In genomic region chr1:36530962-36531361, GRCm38 (mm10) we compare ENCODE assay signal across 24 mouse cellular contexts. TPM values are rescaled to one million over a fixed set of nuclear protein-coding genes. Genes with fewer than 3 reads are reported as not detected.
DNase-seq lines count a peak whose midpoint lies in the region; ATAC-seq and TF ChIP-seq lines count a peak whose summit lies in the region.
"Had no signal": no experiment of that assay in that cellular context is flagged by ENCODE, and none has a peak within 500 bp of the region (broad histone marks: within the 10 kb centered on the region; RNA-seq: fewer than 3 reads in every experiment).

No protein-coding gene starts in this region.

- peaks cover 15% of the 10 kb centered on the region for H3K36me3 ChIP-seq in forebrain, embryonic 12.5 days (replicated peaks)
- no peaks in the 10 kb centered on the region for H3K36me3 ChIP-seq in forebrain, embryonic 16.5 days (ENCODE audit: control insufficient read depth, insufficient read depth)
- peaks cover 18% of the 10 kb centered on the region for H3K36me3 ChIP-seq in heart, postnatal 0 days (replicated peaks; ENCODE audit: control insufficient read depth, insufficient read depth, low read length)
- H3K36me3 ChIP-seq in heart, embryonic 12.5 days: peaks cover 31% of the 10 kb centered on the region
- H3K36me3 ChIP-seq in limb, embryonic 13.5 days: peaks cover 32% of the 10 kb centered on the region

- H3K27me3 ChIP-seq in forebrain, embryonic 12.5 days: no peaks in the 10 kb centered on the region
- no peaks in the 10 kb centered on the region for H3K27me3 ChIP-seq in forebrain, embryonic 16.5 days (replicated peaks; ENCODE audit: control insufficient read depth, insufficient read depth, low read length)
- H3K27me3 ChIP-seq in heart, postnatal 0 days (ENCODE audit: control insufficient read depth, insufficient read depth, low read length): no peaks in the 10 kb centered on the region
- no peaks in the 10 kb centered on the region for H3K27me3 ChIP-seq in heart, embryonic 12.5 days (replicated peaks)
- H3K27me3 ChIP-seq in limb, embryonic 13.5 days: no peaks in the 10 kb centered on the region
- H3K27me3 ChIP-seq: CH12.LX; embryonic facial prominence, embryonic 13.5 days; Patski had no signal

- intact Hi-C loops in gastrocnemius, adult 2 months (cut with DNase I): no loop called here

- no peak for TF ChIP-seq EP300 in heart, postnatal 0 days (IDR thresholded peaks at IDR 0.05; ENCODE audit: low read depth)

- H3K27ac ChIP-seq in forebrain, embryonic 12.5 days: peak overlapping the region; percentile 1; the same call in 1 of the 2 replicates
- no peak overlapping the region for H3K27ac ChIP-seq in forebrain, embryonic 16.5 days (ENCODE audit: low read length)
- peak overlapping the region; percentile 91 for H3K27ac ChIP-seq in gastrocnemius, adult 2 months
- H3K27ac ChIP-seq in heart, postnatal 0 days (ENCODE audit: low read depth): peak overlapping the region; percentile 44
- no peak overlapping the region for H3K27ac ChIP-seq in heart, embryonic 12.5 days (ENCODE audit: poor library complexity, severe bottlenecking)
- H3K27ac ChIP-seq in limb, embryonic 13.5 days: 0 out of 2 replicates have a peak overlapping the region, but pooled peaks have one; percentile 3
- H3K27ac ChIP-seq: embryonic facial prominence, embryonic 13.5 days; hindbrain, embryonic 10.5 days had no signal

- 94% methylated on average over 7 of the region's 7 CpGs for WGBS in forebrain, embryonic 12.5 days
- 94% methylated on average over 7 of the region's 7 CpGs for WGBS in forebrain, embryonic 16.5 days
- 76% methylated on average over 7 of the region's 7 CpGs for WGBS in heart, postnatal 0 days
- WGBS in heart, embryonic 12.5 days: 84% methylated on average over 7 of the region's 7 CpGs
- 87% methylated on average over 7 of the region's 7 CpGs for WGBS in limb, embryonic 13.5 days

- H3K9ac ChIP-seq in forebrain, embryonic 12.5 days: no peak overlapping the region
- H3K9ac ChIP-seq in forebrain, embryonic 16.5 days (replicated peaks; ENCODE audit: low read depth, low read length): no peak overlapping the region
- no peak overlapping the region for H3K9ac ChIP-seq in heart, postnatal 0 days (replicated peaks; ENCODE audit: low read depth, low read length)
- H3K9ac ChIP-seq in heart, embryonic 12.5 days: no peak overlapping the region
- no peak overlapping the region for H3K9ac ChIP-seq in limb, embryonic 13.5 days
- H3K9ac ChIP-seq: embryonic facial prominence, embryonic 13.5 days had no signal

- no peak for ATAC-seq in forebrain, embryonic 12.5 days (ENCODE audit: low FRiP score)
- ATAC-seq in forebrain, embryonic 16.5 days: no peak
- no peak for ATAC-seq in heart, postnatal 0 days (ENCODE audit: insufficient read depth, low read depth)
- ATAC-seq in heart, embryonic 12.5 days (ENCODE audit: insufficient number of reproducible peaks, low FRiP score): no peak
- no peak for ATAC-seq in limb, embryonic 13.5 days (ENCODE audit: low FRiP score, low read depth)
- ATAC-seq: activated CD4-positive, CD25-positive, alpha-beta regulatory T cell, adult 4 months; hindbrain, embryonic 16.5 days; inflammation-experienced regulatory T-cells, adult 6 months; intestine, postnatal 0 days; Patski had no signal

- peak; percentile 74 for DNase-seq in gastrocnemius, adult 2 months
- no peak for DNase-seq in gastrocnemius, adult 8-10 months (ENCODE audit: low spot score in 2 of 2)
- DNase-seq in heart, postnatal 0 days (ENCODE audit: low spot score): no peak
- no peak for DNase-seq in lung, postnatal 36 days
- DNase-seq: adrenal gland, adult 8-10 months; cerebellum, adult 18-20 months; cerebellum, adult 9-11 months; cerebellum, postnatal 36 days; heart, postnatal 14 days; kidney, adult 8-10 months had no signal

- H3K4me3 ChIP-seq in forebrain, embryonic 12.5 days (replicated peaks): no peak overlapping the region
- no peak overlapping the region for H3K4me3 ChIP-seq in forebrain, embryonic 16.5 days (replicated peaks; ENCODE audit: low read length)
- H3K4me3 ChIP-seq in gastrocnemius, adult 2 months: no peak overlapping the region
- no peak overlapping the region for H3K4me3 ChIP-seq in heart, postnatal 0 days (ENCODE audit: low read depth, low read length)
- H3K4me3 ChIP-seq in heart, embryonic 12.5 days: no peak overlapping the region
- H3K4me3 ChIP-seq in limb, embryonic 13.5 days: no peak overlapping the region
- H3K4me3 ChIP-seq: embryonic facial prominence, embryonic 13.5 days; heart, embryonic 10.5 days; hindbrain, embryonic 10.5 days had no signal

- H3K9me3 ChIP-seq in forebrain, embryonic 12.5 days: no peaks in the 10 kb centered on the region
- no peaks in the 10 kb centered on the region for H3K9me3 ChIP-seq in forebrain, embryonic 16.5 days (ENCODE audit: control insufficient read depth, low read length)
- no peaks in the 10 kb centered on the region for H3K9me3 ChIP-seq in heart, postnatal 0 days (replicated peaks; ENCODE audit: control insufficient read depth, low read length)
- H3K9me3 ChIP-seq in heart, embryonic 12.5 days (replicated peaks): no peaks in the 10 kb centered on the region
- H3K9me3 ChIP-seq in limb, embryonic 13.5 days: no peaks in the 10 kb centered on the region
- H3K9me3 ChIP-seq: embryonic facial prominence, embryonic 13.5 days; heart, embryonic 10.5 days; hindbrain, embryonic 10.5 days had no signal

- TF ChIP-seq CTCF in gastrocnemius, adult 2 months (IDR thresholded peaks at IDR 0.05): no peak
- TF ChIP-seq CTCF in heart, postnatal 0 days (IDR thresholded peaks at IDR 0.05; ENCODE audit: low read depth): no peak

- H3K4me1 ChIP-seq in forebrain, embryonic 12.5 days: peaks cover 21% of the 10 kb centered on the region
- H3K4me1 ChIP-seq in forebrain, embryonic 16.5 days (replicated peaks; ENCODE audit: control insufficient read depth, insufficient read depth, low read length): peaks cover 17% of the 10 kb centered on the region
- H3K4me1 ChIP-seq in heart, postnatal 0 days (ENCODE audit: control insufficient read depth, insufficient read depth): peaks cover 31% of the 10 kb centered on the region
- H3K4me1 ChIP-seq in heart, embryonic 12.5 days (replicated peaks): peaks cover 61% of the 10 kb centered on the region
- H3K4me1 ChIP-seq in limb, embryonic 13.5 days: peaks cover 20% of the 10 kb centered on the region; the same call in 1 of the 2 replicates

- H3K4me2 ChIP-seq in forebrain, embryonic 12.5 days: no peak overlapping the region
- no peak overlapping the region for H3K4me2 ChIP-seq in forebrain, embryonic 16.5 days (ENCODE audit: low read length)
- H3K4me2 ChIP-seq in heart, postnatal 0 days (ENCODE audit: low read depth, low read length): no peak overlapping the region
- H3K4me2 ChIP-seq in heart, embryonic 12.5 days: no peak overlapping the region
- H3K4me2 ChIP-seq in limb, embryonic 13.5 days (replicated peaks): no peak overlapping the region
- H3K4me2 ChIP-seq: embryonic facial prominence, embryonic 13.5 days had no signal

RNA-seq across cellular contexts. Expression of gene Ankrd23, which starts 5.7 kb away (rescaled TPM):
- 14.8 and 15.0 TPM in 2 replicates for polyA plus RNA-seq in forebrain, embryonic 12.5 days (2016; fragmentation: Nextera tagmentation; extraction: Ambion mirVana)
- 9.3 and 13.2 TPM in 2 replicates for polyA plus RNA-seq in forebrain, embryonic 16.5 days (2015; fragmentation: Nextera tagmentation; extraction: Ambion mirVana)
- 1,000 to 10,000 TPM; 1,971 to 4,216 TPM for total RNA-seq in gastrocnemius, adult 2 months (2021)
- 1,000 to 10,000 TPM; 2,275 to 3,003 (median 2,494) TPM for total RNA-seq in gastrocnemius, adult 8-10 months (2022)
- total RNA-seq in heart, postnatal 0 days (2014; rRNA removed; ENCODE audit: low replicate concordance): 62.2 and 93.8 TPM in 2 replicates
- 26.7 and 34.2 TPM in 2 replicates for polyA plus RNA-seq in heart, postnatal 0 days (2015; fragmentation: Nextera tagmentation; extraction: Ambion mirVana)
- polyA plus RNA-seq in heart, embryonic 12.5 days (2016; fragmentation: Nextera tagmentation; extraction: Ambion mirVana): 14.9 and 16.8 TPM in 2 replicates
- 20.1 and 20.8 TPM in 2 replicates for polyA plus RNA-seq in limb, embryonic 13.5 days (2015; fragmentation: Nextera tagmentation; extraction: Ambion mirVana)

RNA-seq across cellular contexts. Expression of gene Gm42417, which starts 8.3 kb away (rescaled TPM):
- polyA plus RNA-seq in forebrain, embryonic 12.5 days (2016; fragmentation: Nextera tagmentation; extraction: Ambion mirVana): 0.50 TPM in 1 of 2 replicates, not detected in the other
- 0.22 and 0.42 TPM in 2 replicates for polyA plus RNA-seq in forebrain, embryonic 16.5 days (2015; fragmentation: Nextera tagmentation; extraction: Ambion mirVana)
- 1,000 to 10,000 TPM in 1 of 2 experiments, 100 to 1,000 TPM in 1; 819 to 1,877 TPM for total RNA-seq in gastrocnemius, adult 2 months (2021)
- 1,000 to 10,000 TPM in 3 of 4 experiments, 100 to 1,000 TPM in 1; 926 to 1,454 (median 1,403) TPM for total RNA-seq in gastrocnemius, adult 8-10 months (2022)
- not detected in 2 replicates for total RNA-seq in heart, postnatal 0 days (2014; rRNA removed; ENCODE audit: low replicate concordance)
- 1.2 TPM in 1 of 2 replicates, not detected in the other for polyA plus RNA-seq in heart, postnatal 0 days (2015; fragmentation: Nextera tagmentation; extraction: Ambion mirVana)
- 0.40 TPM in 1 of 2 replicates, not detected in the other for polyA plus RNA-seq in heart, embryonic 12.5 days (2016; fragmentation: Nextera tagmentation; extraction: Ambion mirVana)
- 0.33 and 0.92 TPM in 2 replicates for polyA plus RNA-seq in limb, embryonic 13.5 days (2015; fragmentation: Nextera tagmentation; extraction: Ambion mirVana)
- total RNA-seq: adrenal gland, adult 8-10 months had no signal
- polyA plus RNA-seq: embryonic facial prominence, embryonic 13.5 days; frontal cortex, adult 2 months had no signal

RNA-seq across cellular contexts. Expression of gene Ankrd39, which starts 16.3 kb away (rescaled TPM):
- polyA plus RNA-seq in forebrain, embryonic 12.5 days (2016; fragmentation: Nextera tagmentation; extraction: Ambion mirVana): 16.7 and 17.9 TPM in 2 replicates
- polyA plus RNA-seq in forebrain, embryonic 16.5 days (2015; fragmentation: Nextera tagmentation; extraction: Ambion mirVana): 15.4 and 24.4 TPM in 2 replicates
- total RNA-seq in gastrocnemius, adult 2 months (2021): 1 to 10 TPM; 7.2 to 9.3 TPM
- 1 to 10 TPM; 6.3 to 9.7 (median 9.4) TPM for total RNA-seq in gastrocnemius, adult 8-10 months (2022)
- 32.7 and 34.9 TPM in 2 replicates for total RNA-seq in heart, postnatal 0 days (2014; rRNA removed; ENCODE audit: low replicate concordance)
- polyA plus RNA-seq in heart, postnatal 0 days (2015; fragmentation: Nextera tagmentation; extraction: Ambion mirVana): 26.6 and 29.0 TPM in 2 replicates
- polyA plus RNA-seq in heart, embryonic 12.5 days (2016; fragmentation: Nextera tagmentation; extraction: Ambion mirVana): 23.1 and 24.4 TPM in 2 replicates
- 27.7 and 28.0 TPM in 2 replicates for polyA plus RNA-seq in limb, embryonic 13.5 days (2015; fragmentation: Nextera tagmentation; extraction: Ambion mirVana)

RNA-seq across cellular contexts. Expression of gene Cnnm3, which starts 19.3 kb away (rescaled TPM):
- 3.4 and 4.5 TPM in 2 replicates for polyA plus RNA-seq in forebrain, embryonic 12.5 days (2016; fragmentation: Nextera tagmentation; extraction: Ambion mirVana)
- polyA plus RNA-seq in forebrain, embryonic 16.5 days (2015; fragmentation: Nextera tagmentation; extraction: Ambion mirVana): 4.8 and 5.8 TPM in 2 replicates
- total RNA-seq in gastrocnemius, adult 2 months (2021): 10 to 100 TPM in 1 of 2 experiments, 1 to 10 TPM in 1; 9.7 to 12.0 TPM
- total RNA-seq in gastrocnemius, adult 8-10 months (2022): 10 to 100 TPM in 3 of 4 experiments, 1 to 10 TPM in 1; 8.9 to 12.8 (median 11.3) TPM
- 10.2 and 21.4 TPM in 2 replicates for total RNA-seq in heart, postnatal 0 days (2014; rRNA removed; ENCODE audit: low replicate concordance)
- 2.0 and 2.2 TPM in 2 replicates for polyA plus RNA-seq in heart, postnatal 0 days (2015; fragmentation: Nextera tagmentation; extraction: Ambion mirVana)
- polyA plus RNA-seq in heart, embryonic 12.5 days (2016; fragmentation: Nextera tagmentation; extraction: Ambion mirVana): 2.2 and 3.4 TPM in 2 replicates
- 3.7 and 4.4 TPM in 2 replicates for polyA plus RNA-seq in limb, embryonic 13.5 days (2015; fragmentation: Nextera tagmentation; extraction: Ambion mirVana)

RNA-seq across cellular contexts. Expression of gene Sema4c, which starts 27.2 kb away (rescaled TPM):
- polyA plus RNA-seq in forebrain, embryonic 12.5 days (2016; fragmentation: Nextera tagmentation; extraction: Ambion mirVana): 29.8 and 31.7 TPM in 2 replicates
- polyA plus RNA-seq in forebrain, embryonic 16.5 days (2015; fragmentation: Nextera tagmentation; extraction: Ambion mirVana): 35.4 and 37.3 TPM in 2 replicates
- 10 to 100 TPM in 1 of 2 experiments, 1 to 10 TPM in 1; 6.8 to 10.0 TPM for total RNA-seq in gastrocnemius, adult 2 months (2021)
- total RNA-seq in gastrocnemius, adult 8-10 months (2022): 1 to 10 TPM; 2.7 to 5.2 (median 4.6) TPM
- 11.9 and 13.2 TPM in 2 replicates for total RNA-seq in heart, postnatal 0 days (2014; rRNA removed; ENCODE audit: low replicate concordance)
- polyA plus RNA-seq in heart, postnatal 0 days (2015; fragmentation: Nextera tagmentation; extraction: Ambion mirVana): 5.7 and 6.1 TPM in 2 replicates
- 11.9 and 13.3 TPM in 2 replicates for polyA plus RNA-seq in heart, embryonic 12.5 days (2016; fragmentation: Nextera tagmentation; extraction: Ambion mirVana)
- 21.8 and 22.7 TPM in 2 replicates for polyA plus RNA-seq in limb, embryonic 13.5 days (2015; fragmentation: Nextera tagmentation; extraction: Ambion mirVana)

Comparison
In these comparisons a context has a peak if more than half of its experiments do, and no peak if none do; other contexts are left out.
1. H3K27ac ChIP-seq: peak in forebrain, embryonic 12.5 days (single experiment), gastrocnemius, adult 2 months (single experiment), heart, postnatal 0 days (single experiment) and limb, embryonic 13.5 days (single experiment); none in forebrain, embryonic 16.5 days (single experiment) and heart, embryonic 12.5 days (single experiment).